Mouse (Mus musculus) spleen, adult 18-20 months (tissue): Measurements from ENCODE around the gene Ctnnd2.

Source experiments
- DNase-seq, 2 experiments: peaks; one replicate each; pipeline ENCODE4 v3.0.0; 2022; ENCODE audit warnings: mixed read lengths in 2 of 2

Gene Ctnnd2

GRCm38 (mm10) chr15:30895063-30895462 is 722.7 kb downstream of the Ctnnd2 start:
- DNase-seq: no peak

- no peak for DNase-seq
Measured at GRCm38 (mm10) chr15:30897342-30897741, 724.9 kb downstream of the Ctnnd2 start.

- no peak for DNase-seq
Measured at GRCm38 (mm10) chr15:30908027-30908426, 735.6 kb downstream of the Ctnnd2 start.

GRCm38 (mm10) chr15:30913360-30913759 is 741.0 kb downstream of the Ctnnd2 start:
- DNase-seq: no peak

GRCm38 (mm10) chr15:30925838-30926237 is 753.4 kb downstream of the Ctnnd2 start:
- no peak for DNase-seq

GRCm38 (mm10) chr15:30927632-30928031 is 755.2 kb downstream of the Ctnnd2 start:
- peak in 1 of 2 experiments; percentile 12 for DNase-seq

GRCm38 (mm10) chr15:30931906-30932305 is 759.5 kb downstream of the Ctnnd2 start:
- no peak for DNase-seq

- DNase-seq: no peak
Measured at GRCm38 (mm10) chr15:30945863-30946262, 773.5 kb downstream of the Ctnnd2 start.

GRCm38 (mm10) chr15:30958513-30958912 is 786.1 kb downstream of the Ctnnd2 start:
- DNase-seq: no peak

- no peak for DNase-seq
Measured at GRCm38 (mm10) chr15:30962421-30963160, 790.2 kb downstream of the Ctnnd2 start.

GRCm38 (mm10) chr15:30964046-30964445 is 791.7 kb downstream of the Ctnnd2 start:
- no peak for DNase-seq

- DNase-seq: no peak
Measured at GRCm38 (mm10) chr15:30964865-30965679, 792.7 kb downstream of the Ctnnd2 start.

GRCm38 (mm10) chr15:30966826-30967225 is 794.4 kb downstream of the Ctnnd2 start:
- no peak for DNase-seq

- no peak for DNase-seq
Measured at GRCm38 (mm10) chr15:30974436-30974835, 802.0 kb downstream of the Ctnnd2 start.

GRCm38 (mm10) chr15:30974991-30975775 is 802.8 kb downstream of the Ctnnd2 start:
- DNase-seq: no peak

- no peak for DNase-seq
Measured at GRCm38 (mm10) chr15:30977166-30977740, 804.9 kb downstream of the Ctnnd2 start.

GRCm38 (mm10) chr15:30986890-30987289 is 814.5 kb downstream of the Ctnnd2 start:
- DNase-seq: no peak

- no peak for DNase-seq
Measured at GRCm38 (mm10) chr15:30990421-30991252, 818.2 kb downstream of the Ctnnd2 start.

GRCm38 (mm10) chr15:30992357-30992756 is 820.0 kb downstream of the Ctnnd2 start:
- DNase-seq: no peak

- no peak for DNase-seq
Measured at GRCm38 (mm10) chr15:30992901-30993300, 820.5 kb downstream of the Ctnnd2 start.

GRCm38 (mm10) chr15:30995346-30995745 is 823.0 kb downstream of the Ctnnd2 start:
- DNase-seq: no peak

- DNase-seq: no peak
Measured at GRCm38 (mm10) chr15:31004468-31004867, 832.1 kb downstream of the Ctnnd2 start.
